Mouse (Mus musculus) midbrain, embryonic 16.5 days (tissue): ENCODE results near the gene Cyp2a5. TPM values are rescaled to one million over a fixed set of nuclear protein-coding genes. Genes with fewer than 3 reads are reported as not detected.
"Not testable (repeated sequence)": the region's sequence is repeated elsewhere in the genome, so short reads cannot be mapped to it uniquely, and the experiment has no call there.

Experiments
- ATAC-seq: fragments of 200-750 bp; cut with Nextera tagmentation; 2 replicates; pipeline ENCODE4 v1.8.0; 2017; ENCODE audit warnings: moderate TSS enrichment
- H3K27ac ChIP-seq: fragments of 300-500 bp; sonication (generic); 2 replicates; pipeline ENCODE4 v1.5.1; 2014; ENCODE audit warnings: mild to moderate bottlenecking, low read length, mixed read lengths
- H3K27me3 ChIP-seq: fragments of 300-500 bp; sonication (generic); 2 replicates; pipeline ENCODE4 v1.6.1; 2014; ENCODE audit warnings: low read depth, low read length, mixed read lengths; ENCODE audit not compliant: control insufficient read depth, insufficient read depth
- H3K36me3 ChIP-seq: fragments of 300-500 bp; sonication (generic); 2 replicates; pipeline ENCODE4 v1.6.1; 2014; ENCODE audit warnings: mild to moderate bottlenecking, low read length, moderate library complexity, mixed read lengths; ENCODE audit not compliant: control insufficient read depth, insufficient read depth
- H3K4me1 ChIP-seq: fragments of 300-500 bp; sonication (generic); 2 replicates; pipeline ENCODE4 v1.6.1; 2014; ENCODE audit warnings: mild to moderate bottlenecking, low read length, mixed read lengths; ENCODE audit not compliant: control insufficient read depth, insufficient read depth
- H3K4me2 ChIP-seq: fragments of 300-500 bp; sonication (generic); 2 replicates; pipeline ENCODE4 v1.6.1; 2014; ENCODE audit warnings: mild to moderate bottlenecking, low read length, mixed read lengths
- H3K4me3 ChIP-seq: fragments of 300-500 bp; sonication (generic); 2 replicates; pipeline ENCODE4 v1.5.1; 2014; ENCODE audit warnings: low read depth, mild to moderate bottlenecking, low read length, moderate library complexity, mixed read lengths
- H3K9ac ChIP-seq: fragments of 300-500 bp; sonication (generic); 2 replicates; pipeline ENCODE4 v1.6.1; 2014; ENCODE audit warnings: low read depth, low read length, mixed read lengths
- H3K9me3 ChIP-seq: fragments of 300-500 bp; sonication (generic); replicated peaks from 2 replicates; pipeline ENCODE4 v1.6.1; 2014; ENCODE audit warnings: mild to moderate bottlenecking, low read length, mixed read lengths; ENCODE audit not compliant: control insufficient read depth, poor library complexity, severe bottlenecking
- WGBS: fragments of 180-500 bp; shearing (Covaris S2); extraction: QIAGEN DNeasy Blood & Tissue Kit; methylation state at CpG from one replicate; pipeline ENCODE4 v1.1.7; 2014; 5-methylcytosine and 5-hydroxymethylcytosine counted together
- polyA plus RNA-seq: library from polyadenylated mRNA; unstranded; fragments of >200 nt; fragmentation: Nextera tagmentation; extraction: Ambion mirVana; gene quantifications from 2 replicates; pipeline ENCODE4 v1.2.1, GENCODE M21; 2015

Gene Cyp2a5
- polyA plus RNA-seq, 1 experiment from 2014 or later, result 1.0 TPM

- not testable (repeated sequence) for H3K9me3 ChIP-seq, H3K4me2 ChIP-seq, H3K27me3 ChIP-seq, H3K9ac ChIP-seq, H3K36me3 ChIP-seq, H3K4me3 ChIP-seq, ATAC-seq, H3K27ac ChIP-seq, H3K4me1 ChIP-seq
These were observed 15.0 kb downstream of the Cyp2a5 start for GRCm38 (mm10) chr7:26850063-26850462.

- not testable (repeated sequence) for H3K9ac ChIP-seq, H3K36me3 ChIP-seq, H3K4me2 ChIP-seq, H3K4me1 ChIP-seq, ATAC-seq, H3K27ac ChIP-seq, H3K4me3 ChIP-seq, H3K9me3 ChIP-seq, H3K27me3 ChIP-seq
These were observed 43.5 kb downstream of the Cyp2a5 start for GRCm38 (mm10) chr7:26878581-26878980.

DNA sequence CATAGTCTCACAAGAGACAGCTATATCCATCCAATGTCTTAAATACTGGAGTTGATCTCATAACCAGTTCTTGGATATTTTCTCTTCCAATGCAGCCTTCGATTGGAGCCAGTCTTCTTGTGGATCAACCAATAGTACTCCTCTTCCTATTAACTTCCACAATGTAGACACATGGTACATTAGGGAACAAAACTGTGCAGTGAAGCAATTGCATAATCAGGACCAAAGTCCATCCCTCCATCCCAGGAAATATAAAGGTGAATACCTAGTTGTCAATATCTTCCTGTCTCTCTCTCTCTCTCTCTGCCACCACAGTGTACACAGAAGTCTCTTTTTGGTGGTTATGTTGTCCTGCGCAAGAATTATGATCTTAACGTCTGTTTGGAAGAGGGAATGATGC lies 45.5 kb downstream of the Cyp2a5 start:
- H3K27me3 ChIP-seq, H3K4me1 ChIP-seq, ATAC-seq, H3K9me3 ChIP-seq, H3K4me2 ChIP-seq, H3K27ac ChIP-seq, H3K36me3 ChIP-seq, H3K9ac ChIP-seq, H3K4me3 ChIP-seq: not testable (repeated sequence)
- WGBS, result 77% methylated on average over 2 of the region's 3 CpGs

Other genes with a start within 250 kb of the Cyp2a5 start
- gene Vmn1r185, start 216.8 kb upstream of the Cyp2a5 start, polyA plus RNA-seq, result not detected in 2 replicates
- gene Cyp2b23, start 148.9 kb upstream of the Cyp2a5 start, polyA plus RNA-seq, result not detected in 2 replicates
- 0.93 and 1.0 TPM in 2 replicates for gene Cyp2b19, start 78.2 kb upstream of the Cyp2a5 start, polyA plus RNA-seq
- not detected in 2 replicates for gene Cyp2g1, start 26.4 kb upstream of the Cyp2a5 start, polyA plus RNA-seq
- gene Cyp2a22, start 104.1 kb downstream of the Cyp2a5 start, polyA plus RNA-seq, result not detected in 2 replicates
- gene Cyp2a12, start 193.8 kb downstream of the Cyp2a5 start, polyA plus RNA-seq, result not detected in 2 replicates